Mouse (Mus musculus) left cerebral cortex, postnatal 4 days (tissue): ENCODE measurements around the gene Trim10. TPM values are rescaled to one million over a fixed set of nuclear protein-coding genes. Genes with fewer than 3 reads are reported as not detected.
A peak's percentile ranks its signal among the peaks of the same experiment; 100 is the strongest.

Experiments used
- DNase-seq: peaks from one replicate; pipeline ENCODE4 v3.0.0-alpha.2; 2022
- intact Hi-C: fragments of 180-260 bp; cut with DNase I; formaldehyde crosslinking; loops from one replicate; pipeline ENCODE4 v1.15.1; 2025
- total RNA-seq, 2 experiments: library from RNA; stranded (reverse); gene quantifications; 2 replicates each; pipeline ENCODE4 v1.2.3; 2021

The Trim10 gene
- total RNA-seq, 2 experiments from 2014 or later = not detected

DNA sequence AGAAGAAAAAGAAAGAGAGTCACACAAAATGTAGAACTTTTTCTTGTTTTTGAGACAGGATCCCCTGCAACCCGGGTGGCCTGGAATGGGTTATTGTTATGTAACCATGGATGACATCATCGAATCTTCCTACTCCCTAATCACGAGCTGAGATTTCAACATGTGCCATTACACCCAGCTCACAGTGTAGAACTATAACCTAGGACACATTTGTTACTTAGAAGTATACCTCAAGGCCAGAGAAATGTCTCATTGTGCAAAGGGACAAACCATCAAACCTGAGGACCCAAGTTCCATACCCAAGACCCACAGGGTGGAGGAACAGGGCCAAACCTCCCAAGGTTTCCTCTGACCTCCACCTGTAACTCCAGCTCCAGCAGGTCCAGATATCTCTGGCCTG lies 34.3 kb downstream of the Trim10 start:
- intact Hi-C loops = no loop called here
- DNase-seq = no peak

DNA sequence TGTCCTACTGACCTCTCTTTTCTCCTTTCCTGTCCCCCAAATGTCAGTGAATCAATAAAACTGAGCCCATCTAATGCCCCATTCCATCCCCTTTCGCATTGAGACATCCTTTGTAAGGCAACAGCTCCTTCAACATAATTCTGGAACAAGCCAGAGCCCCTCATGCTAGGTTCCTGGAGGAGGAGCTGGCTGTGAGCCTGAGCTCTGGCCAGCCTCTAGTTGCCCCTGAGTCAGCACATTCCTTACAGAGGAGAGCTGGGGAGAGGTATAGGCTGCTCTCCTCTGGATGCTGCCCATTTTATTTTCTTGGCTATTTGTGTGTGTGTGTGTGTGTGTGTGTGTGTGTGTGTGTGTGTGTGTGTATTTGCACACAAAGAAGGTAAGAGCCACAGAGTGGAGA lies 38.9 kb downstream of the Trim10 start:
- intact Hi-C loops = no loop called here
- DNase-seq = no peak

DNA sequence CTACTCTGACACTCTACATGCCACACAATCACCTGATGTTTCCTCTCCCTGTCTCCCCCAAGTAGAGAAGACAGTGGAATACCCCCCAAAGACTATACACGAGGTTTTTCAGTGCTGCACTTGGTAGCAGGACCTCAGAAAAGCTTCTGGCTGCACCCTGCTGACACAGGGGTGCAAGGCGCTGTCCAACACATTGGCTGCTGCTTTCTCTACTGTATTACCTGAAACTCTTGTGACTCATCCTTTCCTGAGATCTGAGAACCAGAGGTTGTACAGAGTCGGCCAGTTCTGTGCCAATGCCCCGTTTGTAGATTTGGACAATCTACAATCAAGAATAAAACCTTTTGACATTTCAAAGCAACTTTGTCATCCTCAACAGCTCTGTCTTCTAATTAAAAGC lies 40.4 kb downstream of the Trim10 start:
- no peak for DNase-seq
- intact Hi-C loops = no loop called here

DNA sequence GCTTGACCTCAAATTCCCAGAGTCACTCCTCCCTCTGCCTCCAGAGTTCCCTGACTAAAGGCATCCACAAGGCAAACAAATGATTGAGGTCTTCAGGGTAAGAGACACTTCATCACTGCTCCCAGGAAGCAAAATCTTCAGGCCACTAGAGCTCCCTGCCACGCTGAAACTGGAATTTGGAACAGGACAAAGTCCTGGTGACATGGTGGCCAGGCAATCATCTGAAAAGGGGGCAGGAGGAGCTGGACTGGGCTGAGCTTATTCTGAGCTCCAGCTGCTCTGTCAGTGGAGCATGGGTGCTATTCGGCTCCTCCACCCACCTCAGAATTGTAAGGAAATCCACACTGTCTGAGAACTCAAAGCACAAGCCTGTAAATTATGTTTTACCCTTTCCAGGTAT lies 42.7 kb downstream of the Trim10 start:
- no peak for DNase-seq
- intact Hi-C loops = no loop called here

DNA sequence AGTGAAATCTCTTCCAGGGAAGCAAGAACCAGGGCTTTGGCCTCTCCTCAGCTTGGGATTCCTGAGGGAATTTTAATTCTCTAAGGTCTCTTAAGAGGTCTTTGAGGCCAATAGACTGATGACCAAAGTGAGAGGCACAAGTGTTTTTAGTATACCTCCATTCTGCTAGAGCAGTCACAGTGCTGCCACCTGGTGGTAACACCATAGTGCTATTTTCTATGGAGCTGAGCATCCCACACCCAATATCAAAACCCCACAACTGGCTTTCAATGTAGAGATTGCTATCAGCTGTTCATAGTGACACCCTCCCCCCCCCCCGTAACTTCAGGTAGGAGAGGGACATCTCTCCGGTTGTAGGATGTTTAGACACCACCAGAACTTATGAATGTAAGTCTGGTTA lies 44.7 kb downstream of the Trim10 start:
- DNase-seq = peak; percentile 79
- intact Hi-C loops = no loop called here

DNA sequence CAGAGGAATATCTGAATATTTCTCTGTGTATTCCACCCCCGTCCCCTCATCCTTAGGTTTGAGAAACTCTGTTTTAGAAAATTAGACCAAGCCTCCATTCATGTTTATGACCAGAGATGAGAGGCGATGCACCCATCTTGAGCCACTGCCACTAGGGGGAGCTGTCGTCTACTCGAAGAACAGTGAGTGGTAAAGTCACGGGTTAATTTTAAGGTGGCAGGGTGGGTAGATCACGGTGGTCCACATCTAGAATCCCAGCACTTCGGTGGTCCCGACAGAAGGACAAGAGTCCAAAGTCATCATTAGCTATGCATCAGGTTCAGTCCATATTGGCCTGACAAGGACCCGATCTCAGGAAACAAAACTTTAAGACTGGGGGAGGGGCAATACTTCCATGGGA lies 45.7 kb downstream of the Trim10 start:
- intact Hi-C loops = no loop called here
- DNase-seq = peak; percentile 70

DNA sequence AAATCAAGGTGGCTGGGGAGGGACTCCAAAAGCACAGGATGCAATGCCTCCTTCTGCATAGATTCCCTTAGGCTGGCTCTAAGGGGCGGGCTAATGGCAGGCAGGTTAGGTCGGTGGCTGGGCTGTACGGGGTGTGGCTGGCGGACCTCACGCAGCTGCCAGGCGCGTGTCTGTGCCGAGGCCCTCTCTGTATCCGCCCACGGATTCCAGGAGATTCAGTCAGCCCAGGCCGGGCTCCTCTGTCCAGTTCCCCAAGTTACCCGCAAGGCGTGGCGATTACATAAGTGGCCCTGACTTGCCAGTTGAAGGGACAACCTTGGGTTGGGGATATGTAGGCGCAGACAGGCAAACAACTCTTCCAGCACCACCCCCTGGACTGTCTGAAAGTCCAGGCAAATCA lies 50.9 kb downstream of the Trim10 start:
- no peak for DNase-seq
- intact Hi-C loops = no loop called here

DNA sequence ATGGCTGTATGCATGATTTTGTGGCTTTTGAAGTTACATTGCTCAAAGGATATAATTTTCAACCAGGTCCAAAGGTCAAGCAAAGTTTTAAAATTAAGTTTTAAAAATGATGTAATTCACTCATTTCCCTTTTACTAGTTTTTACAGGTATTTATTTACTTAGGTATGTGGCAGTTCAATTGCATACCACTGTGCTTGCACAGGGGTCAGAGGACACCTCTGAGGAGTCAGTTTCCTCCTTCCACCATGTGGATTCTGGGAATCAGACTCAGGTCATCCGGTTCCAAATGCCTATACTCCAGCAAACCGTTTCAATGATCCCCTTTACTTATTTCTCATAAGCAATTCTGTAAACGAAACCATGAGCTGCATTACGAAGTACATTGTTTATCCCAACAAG lies 53.3 kb downstream of the Trim10 start:
- no peak for DNase-seq
- intact Hi-C loops = no loop called here

DNA sequence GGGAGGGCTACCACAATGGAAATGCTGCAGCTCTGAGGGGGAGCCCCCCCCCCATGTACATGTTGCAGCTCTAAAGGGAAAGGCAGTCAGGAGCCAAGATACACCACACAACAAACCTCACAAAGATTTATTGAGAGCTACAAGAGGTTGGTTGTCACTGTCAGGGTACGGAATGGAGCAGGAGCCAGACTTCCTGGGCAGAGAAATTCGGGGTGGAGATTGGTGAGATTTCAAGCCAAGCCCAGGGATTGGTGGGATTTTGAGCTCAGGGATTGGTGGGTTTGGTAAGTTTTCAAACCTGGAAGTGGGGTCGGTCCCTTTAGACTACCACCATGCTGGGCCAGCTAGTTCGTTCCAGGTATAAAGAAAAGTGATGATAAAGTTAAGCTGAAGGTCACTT lies 54.1 kb downstream of the Trim10 start:
- DNase-seq = no peak

More for the DNA sequence above, 54.1 kb downstream of the Trim10 start:
- intact Hi-C loops = no loop called here

Other genes starting within 250 kb of the Trim10 start
- gene H2-M9, start 226.9 kb upstream of the Trim10 start, total RNA-seq = not detected
- not detected for gene H2-M1, start 197.4 kb upstream of the Trim10 start, total RNA-seq
- gene H2-M10.5, start 96.7 kb upstream of the Trim10 start, total RNA-seq = not detected
- gene H2-M10.6, start 57.4 kb upstream of the Trim10 start, total RNA-seq = not detected
- 10 to 100 TPM; 33.4 to 36.8 TPM for gene Trim26, start 32.4 kb upstream of the Trim10 start, total RNA-seq
- not detected for gene Trim15, start 2.4 kb upstream of the Trim10 start, total RNA-seq
- gene Trim40, start 20.5 kb downstream of the Trim10 start, total RNA-seq = not detected
- gene Trim31, start 28.5 kb downstream of the Trim10 start, total RNA-seq = not detected
- 1 to 10 TPM; 1.7 TPM for gene Rnf39, start 73.3 kb downstream of the Trim10 start, total RNA-seq
- 10 to 100 TPM; 81.7 to 91.9 TPM for gene Ppp1r11, start 82.2 kb downstream of the Trim10 start, total RNA-seq
- 10 to 100 TPM; 25.8 to 30.3 TPM for gene Znrd1, start 89.0 kb downstream of the Trim10 start, total RNA-seq
- 1 to 10 TPM; 2.3 to 4.5 TPM for gene Znrd1as, start 89.0 kb downstream of the Trim10 start, total RNA-seq
- gene 2410137M14Rik, start 111.7 kb downstream of the Trim10 start, total RNA-seq = 1 to 10 TPM in 1 of 2 experiments, not detected in 1; 1.1 TPM
- 1 to 10 TPM; 6.0 to 6.5 TPM for gene H2-M5, start 120.0 kb downstream of the Trim10 start, total RNA-seq
- 100 to 1,000 TPM; 218 to 227 TPM for gene Zfp57, start 131.6 kb downstream of the Trim10 start, total RNA-seq
- gene Mog, start 153.8 kb downstream of the Trim10 start, total RNA-seq = under 1 TPM in 1 of 2 experiments, not detected in 1; 0.20 TPM
- gene Gabbr1, start 176.4 kb downstream of the Trim10 start, total RNA-seq = 100 to 1,000 TPM; 430 to 482 TPM
- gene Olfr90, start 218.9 kb downstream of the Trim10 start, total RNA-seq = not detected
- gene Olfr91, start 228.7 kb downstream of the Trim10 start, total RNA-seq = not detected